Mouse (Mus musculus) forebrain, postnatal 0 days (tissue): ENCODE results near the gene Lrrc4c. TPM values are rescaled to one million over a fixed set of nuclear protein-coding genes. Genes with fewer than 3 reads are reported as not detected.

Experiments used
- ATAC-seq: fragments of 200-750 bp; cut with Nextera tagmentation; 2 replicates; pipeline ENCODE4 v1.8.0; 2017; ENCODE audit warnings: mild to moderate bottlenecking, moderate library complexity
- DNase-seq: peaks from one replicate; pipeline ENCODE4 v3.0.0-alpha.2; 2015
- H3K27ac ChIP-seq: fragments of 300-500 bp; sonication (generic); 2 replicates; pipeline ENCODE4 v1.5.1; 2014; ENCODE audit warnings: low read depth, mild to moderate bottlenecking, antibody characterized with exemption, low read length, moderate library complexity, mixed read lengths
- H3K27me3 ChIP-seq: fragments of 300-500 bp; sonication (generic); 2 replicates; pipeline ENCODE4 v1.6.1; 2014; ENCODE audit warnings: mild to moderate bottlenecking, low read length, mixed read lengths; ENCODE audit not compliant: insufficient read depth
- H3K36me3 ChIP-seq: fragments of 300-500 bp; sonication (generic); 2 replicates; pipeline ENCODE4 v1.6.1; 2014; ENCODE audit warnings: mild to moderate bottlenecking, moderate library complexity; ENCODE audit not compliant: insufficient read depth
- H3K4me1 ChIP-seq: fragments of 300-500 bp; sonication (generic); 2 replicates; pipeline ENCODE4 v1.6.1; 2014; ENCODE audit warnings: antibody characterized with exemption; ENCODE audit not compliant: insufficient read depth
- H3K4me2 ChIP-seq: fragments of 300-500 bp; sonication (generic); 2 replicates; pipeline ENCODE4 v1.6.1; 2014; ENCODE audit warnings: low read depth, mild to moderate bottlenecking, moderate library complexity
- H3K4me3 ChIP-seq: fragments of 300-500 bp; sonication (generic); 2 replicates; pipeline ENCODE4 v1.5.1; 2014; ENCODE audit warnings: low read depth, low read length, mixed read lengths
- H3K9ac ChIP-seq: fragments of 300-500 bp; sonication (generic); 2 replicates; pipeline ENCODE4 v1.6.1; 2014; ENCODE audit warnings: mild to moderate bottlenecking
- H3K9me3 ChIP-seq: fragments of 300-500 bp; sonication (generic); 2 replicates; pipeline ENCODE4 v1.6.1; 2016; ENCODE audit warnings: low read length
- CTCF ChIP-seq: sonication (generic); IDR thresholded peaks from 2 replicates; pipeline ENCODE4 v1.5.1; 2016; ENCODE audit warnings: antibody characterized with exemption, control low read depth, low read depth
- WGBS: fragments of 180-500 bp; shearing (Covaris S2); extraction: QIAGEN DNeasy Blood & Tissue Kit; methylation state at CpG from one replicate; pipeline ENCODE4 v1.1.7; 2014; 5-methylcytosine and 5-hydroxymethylcytosine counted together
- polyA plus RNA-seq: library from polyadenylated mRNA; unstranded; fragments of >200 nt; fragmentation: Nextera tagmentation; extraction: Ambion mirVana; gene quantifications from 2 replicates; pipeline ENCODE4 v1.2.1, GENCODE M21; 2015
- total RNA-seq: library from RNA; depleted of rRNA; stranded (reverse); fragments of >200 nt; gene quantifications from 2 replicates; pipeline ENCODE4 v1.2.3, GENCODE M21; 2014

The Lrrc4c gene
- total and polyA plus RNA-seq, 2 experiments from 2014 or later = 39.9 to 60.7 TPM

GRCm38 (mm10) chr2:97391437-97391836 lies 1073.5 kb downstream of the Lrrc4c start:
- no peak overlapping the region for H3K27ac ChIP-seq
- TF ChIP-seq CTCF = no peak
- 21% methylated on average over 3 of the region's 3 CpGs for WGBS
- H3K4me1 ChIP-seq = no peaks in the 10 kb centered on the region
- H3K36me3 ChIP-seq = no peaks in the 10 kb centered on the region
- no peak overlapping the region for H3K4me3 ChIP-seq
- DNase-seq = no peak
- H3K27me3 ChIP-seq = no peaks in the 10 kb centered on the region; the same call in 1 of the 2 replicates
- no peak for ATAC-seq
- no peaks in the 10 kb centered on the region for H3K9me3 ChIP-seq
- H3K9ac ChIP-seq = no peak overlapping the region
- H3K4me2 ChIP-seq = no peak overlapping the region

GRCm38 (mm10) chr2:97391876-97392275 lies 1073.9 kb downstream of the Lrrc4c start:
- H3K36me3 ChIP-seq = no peaks in the 10 kb centered on the region
- no peaks in the 10 kb centered on the region for H3K4me1 ChIP-seq
- H3K4me2 ChIP-seq = no peak overlapping the region
- ATAC-seq = no peak
- no peak for TF ChIP-seq CTCF
- H3K27me3 ChIP-seq = no peaks in the 10 kb centered on the region; the same call in 1 of the 2 replicates
- 74% methylated on average over 2 of the region's 2 CpGs for WGBS
- no peak overlapping the region for H3K4me3 ChIP-seq
- no peak overlapping the region for H3K9ac ChIP-seq
- H3K9me3 ChIP-seq = no peaks in the 10 kb centered on the region
- no peak for DNase-seq
- no peak overlapping the region for H3K27ac ChIP-seq

GRCm38 (mm10) chr2:97413066-97413465 lies 1095.1 kb downstream of the Lrrc4c start:
- DNase-seq (no peak), ATAC-seq (no peak)
- Histone ChIP-seq H3K4me1 (no peaks in the 10 kb centered on the region; the same call in 1 of the 2 replicates), H3K27me3 (no peaks in the 10 kb centered on the region), H3K9me3 (no peaks in the 10 kb centered on the region), H3K9ac (no peak overlapping the region), H3K27ac (no peak overlapping the region), H3K36me3 (no peaks in the 10 kb centered on the region), H3K4me3 (no peak overlapping the region), H3K4me2 (no peak overlapping the region)
- no peak for TF ChIP-seq CTCF
- WGBS = 79% methylated on average over 1 of the region's 1 CpGs

- 48% methylated on average over 8 of the region's 8 CpGs for WGBS
- Histone ChIP-seq H3K9ac (no peak overlapping the region), H3K27me3 (no peaks in the 10 kb centered on the region), H3K27ac (no peak overlapping the region), H3K4me1 (no peaks in the 10 kb centered on the region; the same call in 1 of the 2 replicates), H3K4me3 (no peak overlapping the region), H3K9me3 (no peaks in the 10 kb centered on the region), H3K36me3 (no peaks in the 10 kb centered on the region), H3K4me2 (no peak overlapping the region)
- peak; percentile 90 for ATAC-seq
- no peak for TF ChIP-seq CTCF
- peak; percentile 58 for DNase-seq
These were observed 1096.7 kb downstream of the Lrrc4c start for GRCm38 (mm10) chr2:97414416-97415362.

- TF ChIP-seq CTCF = no peak
- no peaks in the 10 kb centered on the region for H3K27me3 ChIP-seq
- no peaks in the 10 kb centered on the region for H3K4me1 ChIP-seq
- no peaks in the 10 kb centered on the region for H3K36me3 ChIP-seq
- WGBS = 96% methylated on average over 1 of the region's 1 CpGs
- H3K4me3 ChIP-seq = no peak overlapping the region
- no peaks in the 10 kb centered on the region for H3K9me3 ChIP-seq
- H3K27ac ChIP-seq = no peak overlapping the region
- H3K9ac ChIP-seq = no peak overlapping the region
- H3K4me2 ChIP-seq = no peak overlapping the region
- ATAC-seq = no peak
- DNase-seq = no peak
These were observed 1116.2 kb downstream of the Lrrc4c start for GRCm38 (mm10) chr2:97434140-97434539.

- no peak overlapping the region for H3K9ac ChIP-seq
- no peaks in the 10 kb centered on the region for H3K27me3 ChIP-seq
- 74% methylated on average over 2 of the region's 2 CpGs for WGBS
- no peak overlapping the region for H3K4me3 ChIP-seq
- DNase-seq = no peak
- H3K9me3 ChIP-seq = no peaks in the 10 kb centered on the region
- H3K36me3 ChIP-seq = no peaks in the 10 kb centered on the region
- ATAC-seq = no peak
- H3K4me1 ChIP-seq = no peaks in the 10 kb centered on the region
- no peak for TF ChIP-seq CTCF
- H3K4me2 ChIP-seq = no peak overlapping the region
- no peak overlapping the region for H3K27ac ChIP-seq
These were observed 1117.6 kb downstream of the Lrrc4c start for GRCm38 (mm10) chr2:97435616-97436015.

GRCm38 (mm10) chr2:97437767-97438166 lies 1119.8 kb downstream of the Lrrc4c start:
- Histone ChIP-seq H3K36me3 (no peaks in the 10 kb centered on the region), H3K27ac (no peak overlapping the region), H3K4me3 (no peak overlapping the region), H3K9me3 (no peaks in the 10 kb centered on the region), H3K9ac (no peak overlapping the region), H3K27me3 (no peaks in the 10 kb centered on the region), H3K4me1 (no peaks in the 10 kb centered on the region), H3K4me2 (no peak overlapping the region)
- ATAC-seq = no peak
- no peak for TF ChIP-seq CTCF
- DNase-seq = no peak
